Mouse (Mus musculus) MEL (cell line): ENCODE data around the gene Zg16.
"Not testable (repeated sequence)": the region's sequence is repeated elsewhere in the genome, so short reads cannot be mapped to it uniquely, and the experiment has no call there.

Experiments
- MAX ChIP-seq: IDR thresholded peaks from 2 replicates; pipeline ENCODE4 v1.6.1; 2011; ENCODE audit warnings: low read length, improper control_type of control experiment
- MYC ChIP-seq: IDR thresholded peaks from 2 replicates; pipeline ENCODE4 v1.6.1; 2011; ENCODE audit warnings: low read depth, mild to moderate bottlenecking, low read length, improper control_type of control experiment, moderate library complexity
- NRF1 ChIP-seq: IDR thresholded peaks from 2 replicates; pipeline ENCODE4 v1.6.1; 2014; ENCODE audit warnings: low read depth, mild to moderate bottlenecking, inconsistent platforms, low read length, improper control_type of control experiment, moderate library complexity; ENCODE audit not compliant: poor library complexity, insufficient read depth, severe bottlenecking

DNA sequence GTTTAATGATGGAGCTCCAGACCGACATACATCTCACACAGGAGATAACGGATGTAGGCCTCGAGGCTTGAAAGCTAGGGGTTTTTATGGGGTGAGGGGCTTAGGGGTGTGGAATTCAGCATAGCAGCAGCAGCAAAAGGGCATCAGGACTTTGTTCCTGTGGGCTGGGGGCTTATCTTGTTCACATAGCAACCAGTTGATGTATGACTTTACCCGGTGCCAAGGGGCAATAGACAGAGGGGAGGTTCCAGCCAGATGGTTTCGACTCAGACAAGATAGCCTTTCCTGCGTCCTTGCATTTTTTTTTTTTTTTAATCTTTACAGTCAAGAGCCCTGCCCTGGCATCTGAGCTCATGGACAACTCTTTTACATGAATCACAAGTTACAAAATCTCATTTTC, 1.4 kb downstream of the Zg16 start:
- not testable (repeated sequence) for TF ChIP-seq NRF1, MAX, MYC
